Mouse (Mus musculus) heart, postnatal 0 days (tissue): ENCODE results near the gene Gjd3. TPM values are rescaled to one million over a fixed set of nuclear protein-coding genes. Genes with fewer than 3 reads are reported as not detected.

Experiments
- ATAC-seq: fragments of 200-750 bp; cut with Nextera tagmentation; 2 replicates; pipeline ENCODE4 v1.8.0; 2017; ENCODE audit warnings: low read depth, moderate number of reproducible peaks, moderate library complexity; ENCODE audit not compliant: insufficient read depth
- DNase-seq: peaks from one replicate; pipeline ENCODE4 v3.0.0-alpha.2; 2016; ENCODE audit warnings: low spot score
- H3K27ac ChIP-seq: fragments of 300-500 bp; sonication (generic); 2 replicates; pipeline ENCODE4 v1.5.1; 2014; ENCODE audit warnings: low read depth, mild to moderate bottlenecking
- H3K27me3 ChIP-seq: fragments of 300-500 bp; sonication (generic); 2 replicates; pipeline ENCODE4 v1.6.1; 2014; ENCODE audit warnings: low read length, mixed read lengths; ENCODE audit not compliant: control insufficient read depth, insufficient read depth
- H3K36me3 ChIP-seq: fragments of 300-500 bp; sonication (generic); replicated peaks from 2 replicates; pipeline ENCODE4 v1.6.1; 2014; ENCODE audit warnings: low read length, mixed read lengths; ENCODE audit not compliant: control insufficient read depth, insufficient read depth
- H3K4me1 ChIP-seq: fragments of 300-500 bp; sonication (generic); 2 replicates; pipeline ENCODE4 v1.6.1; 2014; ENCODE audit warnings: antibody characterized with exemption; ENCODE audit not compliant: control insufficient read depth, insufficient read depth
- H3K4me2 ChIP-seq: fragments of 300-500 bp; sonication (generic); 2 replicates; pipeline ENCODE4 v1.6.1; 2014; ENCODE audit warnings: low read depth, mild to moderate bottlenecking, low read length, moderate library complexity
- H3K4me3 ChIP-seq: fragments of 300-500 bp; sonication (generic); 2 replicates; pipeline ENCODE4 v1.5.1; 2014; ENCODE audit warnings: low read depth, low read length
- H3K9ac ChIP-seq: fragments of 300-500 bp; sonication (generic); replicated peaks from 2 replicates; pipeline ENCODE4 v1.6.1; 2014; ENCODE audit warnings: low read depth, low read length, mixed read lengths
- H3K9me3 ChIP-seq: fragments of 300-500 bp; sonication (generic); replicated peaks from 2 replicates; pipeline ENCODE4 v1.6.1; 2016; ENCODE audit warnings: low read length; ENCODE audit not compliant: control insufficient read depth
- CTCF ChIP-seq: IDR thresholded peaks from 2 replicates; pipeline ENCODE4 v1.5.1; 2016; ENCODE audit warnings: antibody characterized with exemption, control low read depth, low read depth
- EP300 ChIP-seq: IDR thresholded peaks from 2 replicates; pipeline ENCODE4 v1.6.1; 2016; ENCODE audit warnings: antibody characterized with exemption, low read depth
- WGBS: fragments of 180-500 bp; shearing (Covaris S2); extraction: QIAGEN DNeasy Blood & Tissue Kit; methylation state at CpG from one replicate; pipeline ENCODE4 v1.1.7; 2014; 5-methylcytosine and 5-hydroxymethylcytosine counted together
- polyA plus RNA-seq: library from polyadenylated mRNA; unstranded; fragments of >200 nt; fragmentation: Nextera tagmentation; extraction: Ambion mirVana; gene quantifications from 2 replicates; pipeline ENCODE4 v1.2.1, GENCODE M21; 2015
- total RNA-seq: library from RNA; depleted of rRNA; stranded (reverse); fragments of >200 nt; gene quantifications from 2 replicates; pipeline ENCODE4 v1.2.3, GENCODE M21; 2014; ENCODE audit warnings: low replicate concordance

The Gjd3 gene
- total and polyA plus RNA-seq, 2 experiments from 2014 or later, result 4.2 to 6.3 TPM

- H3K36me3 ChIP-seq, result no peaks in the 10 kb centered on the region
- DNase-seq (peak; percentile 55), ATAC-seq (no peak)
- no peaks in the 10 kb centered on the region for H3K27me3 ChIP-seq
- under 1% methylated on average over 37 of the region's 39 CpGs for WGBS
- H3K9me3 ChIP-seq, result no peaks in the 10 kb centered on the region
- H3K27ac ChIP-seq, result peak overlapping the region; percentile 93
- peak overlapping the region; percentile 82 for H3K4me2 ChIP-seq
- H3K4me3 ChIP-seq, result peak overlapping the region; percentile 87
- H3K9ac ChIP-seq, result peak overlapping the region; percentile 83
- TF ChIP-seq CTCF, result no peak
- TF ChIP-seq EP300, result no peak
- peaks cover 63% of the 10 kb centered on the region for H3K4me1 ChIP-seq
Observed at GRCm38 (mm10) chr11:98937914-98938694, 44.7 kb downstream of the Gjd3 start.

- peak overlapping the region; percentile 83 for H3K9ac ChIP-seq
- H3K4me1 ChIP-seq, result peaks cover 63% of the 10 kb centered on the region
- no peaks in the 10 kb centered on the region for H3K9me3 ChIP-seq
- H3K27me3 ChIP-seq, result no peaks in the 10 kb centered on the region
- peak overlapping the region; percentile 82 for H3K4me2 ChIP-seq
- under 1% methylated on average over 31 of the region's 38 CpGs for WGBS
- peak; percentile 97 for DNase-seq
- H3K4me3 ChIP-seq, result peak overlapping the region; percentile 87
- H3K36me3 ChIP-seq, result no peaks in the 10 kb centered on the region
- no peak for TF ChIP-seq CTCF
- peak overlapping the region; percentile 93 for H3K27ac ChIP-seq
- ATAC-seq, result peak; percentile 81
Observed at GRCm38 (mm10) chr11:98937410-98937913, 45.4 kb downstream of the Gjd3 start.

- H3K9ac ChIP-seq, result peak overlapping the region; percentile 83
- peak overlapping the region; percentile 87 for H3K4me3 ChIP-seq
- no peaks in the 10 kb centered on the region for H3K27me3 ChIP-seq
- H3K4me1 ChIP-seq, result peaks cover 68% of the 10 kb centered on the region
- ATAC-seq (no peak), DNase-seq (peak; percentile 41)
- peak overlapping the region; percentile 93 for H3K27ac ChIP-seq
- TF ChIP-seq CTCF (no peak), EP300 (no peak)
- 2% methylated on average over 23 of the region's 23 CpGs for WGBS
- no peaks in the 10 kb centered on the region for H3K36me3 ChIP-seq
- no peaks in the 10 kb centered on the region for H3K9me3 ChIP-seq
- H3K4me2 ChIP-seq, result peak overlapping the region; percentile 82
Observed at GRCm38 (mm10) chr11:98936606-98937409, 46.0 kb downstream of the Gjd3 start.

- peak overlapping the region; percentile 87 for H3K4me3 ChIP-seq
- ATAC-seq (peak; percentile 50), DNase-seq (peak; percentile 76)
- H3K4me1 ChIP-seq, result peaks cover 74% of the 10 kb centered on the region
- peak overlapping the region; percentile 93 for H3K27ac ChIP-seq
- no peaks in the 10 kb centered on the region for H3K36me3 ChIP-seq
- no peaks in the 10 kb centered on the region for H3K9me3 ChIP-seq
- H3K27me3 ChIP-seq, result no peaks in the 10 kb centered on the region
- under 1% methylated on average over 26 of the region's 29 CpGs for WGBS
- no peak for TF ChIP-seq CTCF
- peak; percentile 61; the same call in 1 of the 2 replicates for TF ChIP-seq EP300
- peak overlapping the region; percentile 82 for H3K4me2 ChIP-seq
- H3K9ac ChIP-seq, result peak overlapping the region; percentile 83
Observed at GRCm38 (mm10) chr11:98936170-98936569, 46.6 kb downstream of the Gjd3 start.

- ATAC-seq (no peak), DNase-seq (no peak)
- WGBS, result 92% methylated on average over 3 of the region's 3 CpGs
- Histone ChIP-seq H3K36me3 (no peaks in the 10 kb centered on the region), H3K27ac (peak overlapping the region; percentile 93; the same call in 1 of the 2 replicates), H3K27me3 (no peaks in the 10 kb centered on the region), H3K9me3 (no peaks in the 10 kb centered on the region), H3K4me3 (no peak overlapping the region), H3K9ac (no peak overlapping the region), H3K4me2 (no peak overlapping the region), H3K4me1 (peaks cover 76% of the 10 kb centered on the region)
- TF ChIP-seq EP300 (no peak), CTCF (no peak)
Observed at GRCm38 (mm10) chr11:98935123-98935522, 47.7 kb downstream of the Gjd3 start.
